Mouse (Mus musculus) small intestine, adult 2 months (tissue): Measurements from ENCODE around the gene Sh3kbp1.

Source experiments
- CTCF ChIP-seq: fragments of 200-500 bp; IDR thresholded peaks from 2 replicates; pipeline ENCODE4 v1.5.1; 2012; ENCODE audit warnings: low read depth, mild to moderate bottlenecking, control low read depth, inconsistent platforms, low read length, moderate library complexity, mixed read lengths; ENCODE audit not compliant: insufficient replicate concordance, insufficient read length; ENCODE audit errors: extremely low read depth
- POLR2A ChIP-seq: fragments of 200-500 bp; IDR thresholded peaks from 2 replicates; pipeline ENCODE4 v1.6.1; 2012; ENCODE audit warnings: low read depth, mild to moderate bottlenecking, control low read depth, inconsistent platforms, low read length, moderate library complexity

DNA sequence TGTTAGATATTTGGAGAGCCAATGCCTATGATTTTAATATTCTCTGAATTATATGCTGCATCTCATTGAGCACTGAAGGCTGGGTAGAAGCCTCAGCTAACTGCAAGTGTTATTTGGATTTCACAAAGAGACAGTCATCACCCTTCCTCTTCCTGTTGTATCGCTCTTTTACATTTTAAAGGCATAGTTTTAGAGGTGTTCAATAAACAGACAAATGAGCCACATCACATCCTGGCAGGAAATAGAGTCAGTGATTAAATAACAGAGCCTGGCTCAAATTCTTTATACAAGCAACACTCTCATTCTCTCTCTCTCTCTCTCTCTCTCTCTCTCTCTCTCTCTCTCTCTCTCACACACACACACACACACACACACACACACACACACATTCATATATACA is 231.1 kb downstream of the Sh3kbp1 start:
- no peak for TF ChIP-seq POLR2A
- TF ChIP-seq CTCF = no peak
